ENCODE assay signal across 10 mouse cellular contexts in genomic region chr16:94179341-94180121, GRCm38 (mm10).
DNase-seq lines count a peak whose midpoint lies in the region; ATAC-seq lines count a peak whose summit lies in the region.
"Had no signal": no experiment of that assay in that cellular context is flagged by ENCODE, and none has a peak within 500 bp of the region (broad histone marks: within the 10 kb centered on the region; RNA-seq: fewer than 3 reads in every experiment).

No protein-coding gene starts in this region.

- H3K9me3 ChIP-seq in kidney, embryonic 14.5 days (ENCODE audit: control insufficient read depth, low read length): no peaks in the 10 kb centered on the region
- H3K9me3 ChIP-seq in forebrain, embryonic 15.5 days: no peaks in the 10 kb centered on the region
- no peaks in the 10 kb centered on the region for H3K9me3 ChIP-seq in liver, embryonic 12.5 days (replicated peaks)
- H3K9me3 ChIP-seq: liver, embryonic 13.5 days had no signal

- no peak overlapping the region for H3K4me3 ChIP-seq in kidney, embryonic 14.5 days (ENCODE audit: low read length)
- peak overlapping the region; percentile 13; the same call in 1 of the 2 replicates for H3K4me3 ChIP-seq in forebrain, embryonic 15.5 days
- H3K4me3 ChIP-seq in liver, embryonic 12.5 days: no peak overlapping the region
- H3K4me3 ChIP-seq: liver, embryonic 13.5 days had no signal

- 0 out of 2 replicates have a peak overlapping the region, but pooled peaks have one; percentile 1 for H3K4me2 ChIP-seq in kidney, embryonic 14.5 days (replicated peaks; ENCODE audit: low read depth, low read length)
- H3K4me2 ChIP-seq in forebrain, embryonic 15.5 days (replicated peaks): peak overlapping the region; percentile 35
- no peak overlapping the region for H3K4me2 ChIP-seq in liver, embryonic 12.5 days
- H3K4me2 ChIP-seq: liver, embryonic 13.5 days had no signal

- DNase-seq in kidney, adult 11 months: no peak
- DNase-seq in mesoderm, embryonic 11.5 days (ENCODE audit: low read depth, low spot score): peak; percentile 30
- peak; percentile 59 for DNase-seq in retina, embryonic 14.5 days (ENCODE audit: low spot score)
- DNase-seq in B cell, adult 2 months: no peak
- DNase-seq in frontal cortex, postnatal 14 days (ENCODE audit: low spot score in 2 of 2): no peak
- DNase-seq: gastrocnemius, postnatal 14 days; liver, embryonic 13.5 days had no signal

- no peaks in the 10 kb centered on the region for H3K36me3 ChIP-seq in kidney, embryonic 14.5 days (ENCODE audit: control insufficient read depth, insufficient read depth, low read length)
- no peaks in the 10 kb centered on the region for H3K36me3 ChIP-seq in forebrain, embryonic 15.5 days
- no peaks in the 10 kb centered on the region for H3K36me3 ChIP-seq in liver, embryonic 12.5 days
- H3K36me3 ChIP-seq: liver, embryonic 13.5 days had no signal

- ATAC-seq in kidney, embryonic 14.5 days (ENCODE audit: low FRiP score, low TSS enrichment): no peak
- peak; percentile 68 for ATAC-seq in forebrain, embryonic 15.5 days (replicated peaks)
- no peak for ATAC-seq in liver, embryonic 12.5 days

- H3K27ac ChIP-seq in kidney, embryonic 14.5 days (ENCODE audit: low read depth, low read length): no peak overlapping the region
- 0 out of 2 replicates have a peak overlapping the region, but pooled peaks have one; percentile 7 for H3K27ac ChIP-seq in forebrain, embryonic 15.5 days (replicated peaks)
- H3K27ac ChIP-seq in liver, embryonic 12.5 days: no peak overlapping the region
- H3K27ac ChIP-seq: liver, embryonic 13.5 days had no signal

- WGBS in kidney, embryonic 14.5 days: 28% methylated on average over 25 of the region's 25 CpGs
- WGBS in forebrain, embryonic 15.5 days: 2% methylated on average over 25 of the region's 25 CpGs
- 46% methylated on average over 25 of the region's 25 CpGs for WGBS in liver, embryonic 12.5 days (ENCODE audit: insufficient replicate concordance)

- H3K4me1 ChIP-seq in kidney, embryonic 14.5 days (ENCODE audit: control insufficient read depth, insufficient read depth, low read length): 0 out of 2 replicates have a peak, but pooled peaks cover 4% of the 10 kb centered on the region
- H3K4me1 ChIP-seq in forebrain, embryonic 15.5 days: peaks cover 37% of the 10 kb centered on the region
- H3K4me1 ChIP-seq in liver, embryonic 12.5 days: peaks cover 13% of the 10 kb centered on the region; the same call in 1 of the 2 replicates

- no peak overlapping the region for H3K9ac ChIP-seq in kidney, embryonic 14.5 days (ENCODE audit: low read depth, low read length)
- H3K9ac ChIP-seq in forebrain, embryonic 15.5 days (replicated peaks): no peak overlapping the region
- no peak overlapping the region for H3K9ac ChIP-seq in liver, embryonic 12.5 days
- H3K9ac ChIP-seq: liver, embryonic 13.5 days had no signal

- no peaks in the 10 kb centered on the region; the same call in 1 of the 2 replicates for H3K27me3 ChIP-seq in kidney, embryonic 14.5 days (ENCODE audit: control insufficient read depth, insufficient read depth, low read length)
- peaks cover 27% of the 10 kb centered on the region; the same call in 1 of the 2 replicates for H3K27me3 ChIP-seq in forebrain, embryonic 15.5 days
- peaks cover 34% of the 10 kb centered on the region for H3K27me3 ChIP-seq in liver, embryonic 12.5 days (replicated peaks)

Comparison
In these comparisons a context has a peak if more than half of its experiments do, and no peak if none do; other contexts are left out.
1. DNase-seq: peak in mesoderm, embryonic 11.5 days (single experiment) and retina, embryonic 14.5 days (single experiment); none in kidney, adult 11 months (single experiment), B cell, adult 2 months (0 of 2) and frontal cortex, postnatal 14 days (0 of 2).